Mouse (Mus musculus) erythroblast, adult 5-6 weeks (primary cell): Measurements from ENCODE around the gene H3f3a. TPM values are rescaled to one million over a fixed set of nuclear protein-coding genes. Genes with fewer than 3 reads are reported as not detected.

Experiments
- ATAC-seq: replicated peaks from 2 replicates; pipeline ENCODE4 v1.8.0; 2016; ENCODE audit warnings: moderate number of reproducible peaks, mild to moderate bottlenecking, moderate TSS enrichment, inconsistent platforms; ENCODE audit not compliant: poor library complexity, low FRiP score, severe bottlenecking
- total RNA-seq, 2 experiments: library from RNA; stranded (forward) in 1 of 2; stranded (reverse) in 1 of 2; fragments of 150-400 nt in 1 of 2; fragments of 200-764, 138-1000 nt in 1 of 2; gene quantifications; 2 replicates each; pipeline versions ENCODE4 v1.2.3 to v1.2.4; 2015 to 2017; ENCODE audit warnings: low replicate concordance in 2 of 2

The H3f3a gene
- total RNA-seq, 2 experiments from 2014 or later = 966 to 1,473 TPM

- no peak for ATAC-seq
These were observed 47.2 kb downstream of the H3f3a start for GRCm38 (mm10) chr1:180766557-180766956.

- ATAC-seq = no peak
These were observed 48.4 kb downstream of the H3f3a start for GRCm38 (mm10) chr1:180765393-180765792.

- ATAC-seq = peak; percentile 85
These were observed 49.9 kb downstream of the H3f3a start for GRCm38 (mm10) chr1:180763828-180764227.

DNA sequence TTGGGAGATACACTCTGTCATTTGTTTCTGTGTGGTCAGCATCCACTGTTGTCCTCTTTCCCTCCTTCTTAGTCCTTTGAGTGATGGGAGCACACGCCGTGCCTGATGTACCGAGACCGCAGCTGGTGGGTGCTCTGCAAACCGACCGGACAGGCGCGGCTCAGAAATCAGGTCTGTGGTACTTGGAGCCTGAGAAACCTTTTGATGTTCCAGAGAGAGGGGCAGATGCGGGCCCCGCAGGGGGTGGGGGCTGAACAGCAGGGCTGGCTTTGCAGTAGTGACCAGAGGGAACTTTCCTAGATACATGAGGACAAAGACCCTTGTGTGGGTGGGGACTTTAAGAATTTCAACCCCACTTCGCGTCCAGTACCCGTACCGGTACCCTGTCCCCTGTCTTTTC is 50.4 kb downstream of the H3f3a start:
- ATAC-seq = 0 out of 2 replicates have a peak, but pooled peaks have one; percentile 28

- no peak for ATAC-seq
These were observed 51.1 kb downstream of the H3f3a start for GRCm38 (mm10) chr1:180762679-180763078.

DNA sequence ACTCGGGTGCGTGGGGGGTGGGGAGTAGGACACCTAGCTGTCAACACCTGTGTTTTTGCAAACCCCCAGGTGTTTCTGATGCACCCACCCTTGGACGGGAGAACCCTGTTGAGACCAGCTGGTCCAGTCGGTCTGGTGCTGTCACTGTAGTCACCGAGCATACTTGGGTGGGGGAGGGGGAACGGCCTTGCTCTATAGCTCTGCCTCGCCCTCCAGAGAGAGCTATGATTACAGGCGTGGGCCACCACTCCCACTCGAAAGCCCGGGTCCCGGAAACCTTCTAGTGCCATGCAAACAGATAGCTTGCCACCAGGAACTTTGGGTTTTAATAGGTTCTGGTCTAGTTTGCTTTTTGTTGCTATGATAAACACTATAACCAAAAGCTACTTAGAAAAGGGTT is 51.6 kb downstream of the H3f3a start:
- no peak for ATAC-seq

- no peak; the same call in 1 of the 2 replicates for ATAC-seq
These were observed 55.7 kb downstream of the H3f3a start for GRCm38 (mm10) chr1:180757956-180758520.

DNA sequence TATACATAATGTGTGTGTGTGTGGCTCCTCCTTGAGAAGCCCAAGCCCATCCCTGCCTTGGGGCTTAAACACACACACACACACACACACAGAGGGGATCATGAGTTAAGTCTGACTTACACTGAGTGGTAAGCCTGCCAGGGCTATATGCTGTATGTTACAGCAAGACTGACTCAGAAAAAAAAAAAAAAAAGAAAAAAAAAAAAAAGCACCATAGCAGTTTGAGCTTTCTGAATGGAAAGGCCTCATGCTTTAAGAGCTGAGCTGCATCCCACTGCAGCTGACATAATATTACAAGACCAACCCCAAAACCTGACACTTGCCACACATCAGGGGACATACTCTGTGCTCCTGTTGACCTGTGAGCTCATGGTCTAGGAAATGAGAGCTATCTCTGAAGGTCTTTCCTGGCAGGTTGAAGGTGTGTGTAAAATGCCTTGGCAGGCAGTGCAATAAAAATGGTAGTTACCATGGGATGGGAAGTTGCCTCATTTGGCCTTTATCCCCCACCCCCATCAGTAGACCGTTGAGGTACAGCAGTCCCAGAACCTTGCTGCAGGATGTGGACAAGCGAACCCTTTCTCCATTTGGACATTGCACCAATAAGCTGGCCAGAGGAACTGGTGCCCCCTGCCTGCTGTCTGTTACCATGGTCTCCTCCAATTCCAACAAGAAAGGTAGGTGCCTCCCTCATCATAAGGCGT is 56.3 kb downstream of the H3f3a start:
- no peak for ATAC-seq

- ATAC-seq = no peak
These were observed 57.0 kb downstream of the H3f3a start for GRCm38 (mm10) chr1:180756711-180757110.

GRCm38 (mm10) chr1:180754376-180754775 is 59.4 kb downstream of the H3f3a start:
- ATAC-seq = no peak

DNA sequence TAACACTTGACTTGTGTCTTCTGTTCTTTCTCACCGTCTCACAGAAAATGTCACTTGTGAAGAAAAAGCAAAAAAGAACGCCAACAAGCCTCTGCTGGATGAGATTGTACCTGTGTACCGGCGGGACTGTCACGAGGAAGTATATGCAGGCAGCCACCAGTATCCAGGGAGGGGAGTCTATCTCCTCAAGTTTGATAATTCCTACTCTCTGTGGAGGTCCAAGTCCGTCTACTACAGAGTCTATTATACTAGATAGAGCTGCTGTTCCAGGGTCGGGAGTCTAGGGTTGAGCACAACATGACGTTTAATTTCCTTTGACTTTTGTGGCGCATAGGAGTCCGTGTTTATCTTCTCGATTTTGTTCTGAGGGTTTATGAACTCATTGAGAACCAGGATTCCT is 61.6 kb downstream of the H3f3a start:
- no peak for ATAC-seq

Other genes with a start within 250 kb of the H3f3a start
- 13.4 and 20.6 TPM in 2 replicates for gene Parp1, start 245.0 kb downstream of the H3f3a start, total RNA-seq (2015; ENCODE audit: low replicate concordance)
- 23.5 and 26.2 TPM in 2 replicates for gene Parp1, start 245.0 kb downstream of the H3f3a start, total RNA-seq (2017; ENCODE audit: low replicate concordance)
- 4.4 and 15.0 TPM in 2 replicates for gene Lin9, start 172.8 kb downstream of the H3f3a start, total RNA-seq (2015; ENCODE audit: low replicate concordance)
- 16.1 and 16.6 TPM in 2 replicates for gene Lin9, start 172.8 kb downstream of the H3f3a start, total RNA-seq (2017; ENCODE audit: low replicate concordance)
- not detected in 2 replicates for gene Mixl1, start 116.9 kb downstream of the H3f3a start, total RNA-seq (2015; ENCODE audit: low replicate concordance)
- gene Mixl1, start 116.9 kb downstream of the H3f3a start, total RNA-seq (2017; ENCODE audit: low replicate concordance) = 0.28 TPM in 1 of 2 replicates, not detected in the other
- gene Acbd3, start 87.9 kb downstream of the H3f3a start, total RNA-seq (2015; ENCODE audit: low replicate concordance) = 7.9 and 9.6 TPM in 2 replicates
- 12.3 and 16.4 TPM in 2 replicates for gene Acbd3, start 87.9 kb downstream of the H3f3a start, total RNA-seq (2017; ENCODE audit: low replicate concordance)
- 17.3 and 29.4 TPM in 2 replicates for gene Sde2, start 37.2 kb upstream of the H3f3a start, total RNA-seq (2015; ENCODE audit: low replicate concordance)
- 34.7 and 53.5 TPM in 2 replicates for gene Sde2, start 37.2 kb upstream of the H3f3a start, total RNA-seq (2017; ENCODE audit: low replicate concordance)
- gene Lefty2, start 79.2 kb upstream of the H3f3a start, total RNA-seq (2015; ENCODE audit: low replicate concordance) = not detected in 2 replicates
- gene Lefty2, start 79.2 kb upstream of the H3f3a start, total RNA-seq (2017; ENCODE audit: low replicate concordance) = not detected in 2 replicates
- gene Pycr2, start 90.3 kb upstream of the H3f3a start, total RNA-seq (2015; ENCODE audit: low replicate concordance) = 9.0 and 9.8 TPM in 2 replicates
- gene Pycr2, start 90.3 kb upstream of the H3f3a start, total RNA-seq (2017; ENCODE audit: low replicate concordance) = 5.8 and 7.0 TPM in 2 replicates
- not detected in 2 replicates for gene Lefty1, start 121.1 kb upstream of the H3f3a start, total RNA-seq (2015; ENCODE audit: low replicate concordance)
- gene Lefty1, start 121.1 kb upstream of the H3f3a start, total RNA-seq (2017; ENCODE audit: low replicate concordance) = not detected in 2 replicates
- 8.5 and 13.8 TPM in 2 replicates for gene Tmem63a, start 128.4 kb upstream of the H3f3a start, total RNA-seq (2015; ENCODE audit: low replicate concordance)
- 6.6 and 13.1 TPM in 2 replicates for gene Tmem63a, start 128.4 kb upstream of the H3f3a start, total RNA-seq (2017; ENCODE audit: low replicate concordance)
- 6.1 and 12.5 TPM in 2 replicates for gene Ephx1, start 207.0 kb upstream of the H3f3a start, total RNA-seq (2015; ENCODE audit: low replicate concordance)
- 3.3 TPM in 1 of 2 replicates, not detected in the other for gene Ephx1, start 207.0 kb upstream of the H3f3a start, total RNA-seq (2017; ENCODE audit: low replicate concordance)
- not detected in 2 replicates for gene 9130409I23Rik, start 237.3 kb upstream of the H3f3a start, total RNA-seq (2015; ENCODE audit: low replicate concordance)
- gene 9130409I23Rik, start 237.3 kb upstream of the H3f3a start, total RNA-seq (2017; ENCODE audit: low replicate concordance) = not detected in 2 replicates